Comparison of ENCODE assay signal across 8 mouse cellular contexts in genomic region chr17:57031661-57032420, GRCm38 (mm10). TPM values are rescaled to one million over a fixed set of nuclear protein-coding genes. Genes with fewer than 3 reads are reported as not detected.
DNase-seq lines count a peak whose midpoint lies in the region; ATAC-seq and TF ChIP-seq lines count a peak whose summit lies in the region.

No protein-coding gene starts in this region.

- peak; percentile 98 for ATAC-seq in Patski
- peak; percentile 99 for ATAC-seq in hindbrain, embryonic 12.5 days (ENCODE audit: low FRiP score)

- no peaks in the 10 kb centered on the region for H3K27me3 ChIP-seq in Patski
- H3K27me3 ChIP-seq in hindbrain, embryonic 12.5 days = 0 out of 2 replicates have a peak, but pooled peaks cover 5% of the 10 kb centered on the region

- POLR2A ChIA-PET in Patski (lab: Charles Lee) = interaction anchor here (1.0 to 1.1 kb wide), 2 partner anchors 12 to 215 kb away, joined by 3 read pairs; no protein-coding TSS in a partner anchor

- H3K4me3 ChIP-seq in hindbrain, embryonic 12.5 days = peak overlapping the region; percentile 97

- TF ChIP-seq CTCF in Patski (IDR thresholded peaks at IDR 0.05) = no peak

- H3K4me1 ChIP-seq in hindbrain, embryonic 12.5 days = peaks cover 22% of the 10 kb centered on the region

- H3K36me3 ChIP-seq in hindbrain, embryonic 12.5 days = peaks cover 21% of the 10 kb centered on the region

- no peaks in the 10 kb centered on the region for H3K9me3 ChIP-seq in hindbrain, embryonic 12.5 days (replicated peaks)

- H3K4me2 ChIP-seq in hindbrain, embryonic 12.5 days (replicated peaks) = peak overlapping the region; percentile 55

- H3K27ac ChIP-seq in hindbrain, embryonic 12.5 days = peak overlapping the region; percentile 69

- CTCF ChIA-PET in Patski (lab: Charles Lee) = interaction anchor here (1.2 to 2.9 kb wide), 3 partner anchors 12 to 29 kb away, joined by 3 to 13 read pairs (median 5); no protein-coding TSS in a partner anchor

- DNase-seq in Patski (ENCODE audit: low read depth, low spot score) = peak; percentile 99
- peak; percentile 99 to 100 for DNase-seq in cerebellum, postnatal 10 days
- DNase-seq in frontal cortex, postnatal 10 days (ENCODE audit: low spot score in 2 of 2) = peak; percentile 100
- DNase-seq in layer of hippocampus, postnatal 14 days (ENCODE audit: low spot score in 2 of 2) = peak; percentile 99 to 100
- DNase-seq in lung, postnatal 14 days = peak; percentile 98
- peak; percentile 100 for DNase-seq in retina, adult 2 months (ENCODE audit: low read depth, low spot score)
- peak; percentile 98 to 100 for DNase-seq in urinary bladder, adult 18-20 months (ENCODE audit: low spot score in 2 of 2)

- WGBS in hindbrain, embryonic 12.5 days = under 1% methylated on average over 38 of the region's 38 CpGs

- H3K9ac ChIP-seq in hindbrain, embryonic 12.5 days = peak overlapping the region; percentile 61

- in situ Hi-C loops in Patski (cut with MboI; ENCODE audit: low pct_unique_long_range_greater_than_20kb) = no loop called here

RNA-seq across cellular contexts. Expression of gene Khsrp, which starts 0.5 kb away (rescaled TPM):
- 80.4 TPM for polyA plus RNA-seq in Patski (2021)
- 63.4 and 66.5 TPM in 2 replicates for polyA plus RNA-seq in hindbrain, embryonic 12.5 days (2016; fragmentation: Nextera tagmentation; extraction: Ambion mirVana)
- 100 to 1,000 TPM; 104 to 111 TPM for total RNA-seq in layer of hippocampus, postnatal 14 days (2021)

RNA-seq across cellular contexts. Expression of gene Slc25a41, which starts 9.6 kb away (rescaled TPM):
- polyA plus RNA-seq in Patski (2021) = not detected
- polyA plus RNA-seq in hindbrain, embryonic 12.5 days (2016; fragmentation: Nextera tagmentation; extraction: Ambion mirVana) = not detected in 2 replicates
- total RNA-seq in layer of hippocampus, postnatal 14 days (2021) = not detected

RNA-seq across cellular contexts. Expression of gene Gm17949, which starts 20.6 kb away (rescaled TPM):
- polyA plus RNA-seq in Patski (2021) = not detected
- 0.52 TPM in 1 of 2 replicates, not detected in the other for polyA plus RNA-seq in hindbrain, embryonic 12.5 days (2016; fragmentation: Nextera tagmentation; extraction: Ambion mirVana)
- under 1 TPM in 1 of 2 experiments, not detected in 1; 0.28 TPM for total RNA-seq in layer of hippocampus, postnatal 14 days (2021)

RNA-seq across cellular contexts. Expression of gene Gtf2f1, which starts 20.8 kb away (rescaled TPM):
- 104 TPM for polyA plus RNA-seq in Patski (2021)
- polyA plus RNA-seq in hindbrain, embryonic 12.5 days (2016; fragmentation: Nextera tagmentation; extraction: Ambion mirVana) = 62.6 and 67.0 TPM in 2 replicates
- 10 to 100 TPM; 51.0 to 56.0 TPM for total RNA-seq in layer of hippocampus, postnatal 14 days (2021)

RNA-seq across cellular contexts. Expression of gene Crb3, which starts 27.1 kb away (rescaled TPM):
- polyA plus RNA-seq in Patski (2021) = 31.4 TPM
- polyA plus RNA-seq in hindbrain, embryonic 12.5 days (2016; fragmentation: Nextera tagmentation; extraction: Ambion mirVana) = 2.7 and 3.8 TPM in 2 replicates
- total RNA-seq in layer of hippocampus, postnatal 14 days (2021) = 1 to 10 TPM in 1 of 2 experiments, under 1 TPM in 1; 0.79 to 1.6 TPM

Comparison
In these comparisons a context has a peak if more than half of its experiments do, and no peak if none do; other contexts are left out.
1. Peak in every context shown above with its lines: DNase-seq, ATAC-seq, H3K4me3 ChIP-seq and H3K27ac ChIP-seq.